Mouse (Mus musculus) erythroblast, embryonic 14.5 days (primary cell): Measurements from ENCODE around the gene Gm6309. TPM values are rescaled to one million over a fixed set of nuclear protein-coding genes. Genes with fewer than 3 reads are reported as not detected.
"Not testable (repeated sequence)": the region's sequence is repeated elsewhere in the genome, so short reads cannot be mapped to it uniquely, and the experiment has no call there.

ENCODE experiments used
- H3K27me3 ChIP-seq: 2 replicates; pipeline ENCODE4 v1.6.1; 2012; ENCODE audit warnings: inconsistent platforms; ENCODE audit not compliant: control insufficient read depth
- H3K36me3 ChIP-seq: 2 replicates; pipeline ENCODE4 v1.6.1; 2012; ENCODE audit warnings: mild to moderate bottlenecking, inconsistent platforms; ENCODE audit not compliant: control insufficient read depth
- H3K4me1 ChIP-seq: 2 replicates; pipeline ENCODE4 v1.6.1; 2012; ENCODE audit warnings: inconsistent platforms; ENCODE audit not compliant: control insufficient read depth
- H3K4me3 ChIP-seq: replicated peaks from 2 replicates; pipeline ENCODE3; 2012; ENCODE audit warnings: moderate library complexity, mild to moderate bottlenecking, inconsistent platforms
- H3K9me3 ChIP-seq: 2 replicates; pipeline ENCODE4 v1.6.1; 2012; ENCODE audit warnings: low read length, inconsistent platforms, mixed read lengths; ENCODE audit not compliant: control insufficient read depth
- GATA1 ChIP-seq: IDR thresholded peaks from 2 replicates; pipeline ENCODE4 v1.6.1; 2012; ENCODE audit warnings: low read length, inconsistent platforms, mixed read lengths
- TAL1 ChIP-seq: IDR thresholded peaks from 3 replicates; pipeline ENCODE4 v1.6.1; 2012; ENCODE audit warnings: low read length, inconsistent platforms, mixed read lengths
- polyA plus RNA-seq: library from polyadenylated mRNA; stranded (reverse); fragments of >175 nt; gene quantifications from 2 replicates; pipeline ENCODE4 v1.2.3, GENCODE M21; 2012

The Gm6309 gene
- polyA plus RNA-seq, 1 experiment = not detected

- Histone ChIP-seq H3K4me3 (no peak overlapping the region), H3K4me1 (no peaks in the 10 kb centered on the region), H3K9me3 (no peaks in the 10 kb centered on the region), H3K27me3 (no peaks in the 10 kb centered on the region), H3K36me3 (no peaks in the 10 kb centered on the region)
- TF ChIP-seq GATA1 = no peak
- no peak for TF ChIP-seq TAL1
These were observed 17.6 kb upstream of the Gm6309 start for GRCm38 (mm10) chr5:146188144-146188543.

GRCm38 (mm10) chr5:146187441-146187840, 16.9 kb upstream of the Gm6309 start:
- H3K36me3 ChIP-seq, H3K4me3 ChIP-seq: not testable (repeated sequence)

GRCm38 (mm10) chr5:146185204-146185603, 14.7 kb upstream of the Gm6309 start, which contains the start of gene 1700001J03Rik:
Gene 1700001J03Rik (minus strand): TSS chr5:146185304.
- H3K27me3 ChIP-seq, H3K9me3 ChIP-seq, H3K4me3 ChIP-seq, H3K36me3 ChIP-seq, H3K4me1 ChIP-seq: not testable (repeated sequence)

More at GRCm38 (mm10) chr5:146187441-146187840, 16.9 kb upstream of the Gm6309 start:
- not testable (repeated sequence) for H3K4me1 ChIP-seq, H3K27me3 ChIP-seq, H3K9me3 ChIP-seq

GRCm38 (mm10) chr5:146172744-146173143, 2.2 kb upstream of the Gm6309 start:
- not testable (repeated sequence) for H3K36me3 ChIP-seq, H3K4me1 ChIP-seq, H3K27me3 ChIP-seq, H3K9me3 ChIP-seq, H3K4me3 ChIP-seq

GRCm38 (mm10) chr5:146160439-146160838, 10.1 kb downstream of the Gm6309 start, which contains the start of gene Gm5565:
Gene Gm5565 (minus strand): TSS chr5:146160539.
- H3K27me3 ChIP-seq, H3K36me3 ChIP-seq, H3K9me3 ChIP-seq, H3K4me1 ChIP-seq, H3K4me3 ChIP-seq: not testable (repeated sequence)

GRCm38 (mm10) chr5:146158326-146158725, 12.2 kb downstream of the Gm6309 start:
- not testable (repeated sequence) for H3K4me1 ChIP-seq, H3K4me3 ChIP-seq, H3K9me3 ChIP-seq, H3K36me3 ChIP-seq, H3K27me3 ChIP-seq

- H3K9me3 ChIP-seq = peaks cover 11% of the 10 kb centered on the region
- no peaks in the 10 kb centered on the region for H3K4me1 ChIP-seq
- TF ChIP-seq TAL1 (no peak), GATA1 (no peak)
- no peaks in the 10 kb centered on the region for H3K27me3 ChIP-seq
- H3K36me3 ChIP-seq = no peaks in the 10 kb centered on the region
- H3K4me3 ChIP-seq = no peak overlapping the region
These were observed 20.1 kb downstream of the Gm6309 start for GRCm38 (mm10) chr5:146150454-146150853.

- peaks cover 8% of the 10 kb centered on the region for H3K9me3 ChIP-seq
- H3K27me3 ChIP-seq = no peaks in the 10 kb centered on the region
- TF ChIP-seq TAL1 (no peak), GATA1 (no peak)
- no peak overlapping the region for H3K4me3 ChIP-seq
- no peaks in the 10 kb centered on the region for H3K4me1 ChIP-seq
- H3K36me3 ChIP-seq = no peaks in the 10 kb centered on the region
These were observed 22.6 kb downstream of the Gm6309 start for GRCm38 (mm10) chr5:146147903-146148302.

Other genes starting within 250 kb of the Gm6309 start
- 0.02 TPM in 1 of 2 replicates, not detected in the other for gene Cyp3a25, start 161.1 kb downstream of the Gm6309 start, polyA plus RNA-seq
- not detected in 2 replicates for gene Cyp3a59, start 91.5 kb downstream of the Gm6309 start, polyA plus RNA-seq
- gene Gm5565, start 10.2 kb downstream of the Gm6309 start, polyA plus RNA-seq = not detected in 2 replicates
- not detected in 2 replicates for gene 1700001J03Rik, start 14.6 kb upstream of the Gm6309 start, polyA plus RNA-seq
- gene Rnf6, start 50.8 kb upstream of the Gm6309 start, polyA plus RNA-seq = 0.90 and 1.8 TPM in 2 replicates
- 9.3 and 11.8 TPM in 2 replicates for gene Cdk8, start 60.5 kb upstream of the Gm6309 start, polyA plus RNA-seq
- gene Wasf3, start 214.3 kb upstream of the Gm6309 start, polyA plus RNA-seq = not detected in 2 replicates